Mouse (Mus musculus): Measurements from ENCODE around the gene Nckipsd. TPM values are rescaled to one million over a fixed set of nuclear protein-coding genes. Genes with fewer than 3 reads are reported as not detected.
A peak's percentile ranks its signal among the peaks of the same experiment; 100 is the strongest.

Gene Nckipsd
- polyA plus RNA-seq, 1 experiment from 2014 or later = 29.5 TPM

DNA sequence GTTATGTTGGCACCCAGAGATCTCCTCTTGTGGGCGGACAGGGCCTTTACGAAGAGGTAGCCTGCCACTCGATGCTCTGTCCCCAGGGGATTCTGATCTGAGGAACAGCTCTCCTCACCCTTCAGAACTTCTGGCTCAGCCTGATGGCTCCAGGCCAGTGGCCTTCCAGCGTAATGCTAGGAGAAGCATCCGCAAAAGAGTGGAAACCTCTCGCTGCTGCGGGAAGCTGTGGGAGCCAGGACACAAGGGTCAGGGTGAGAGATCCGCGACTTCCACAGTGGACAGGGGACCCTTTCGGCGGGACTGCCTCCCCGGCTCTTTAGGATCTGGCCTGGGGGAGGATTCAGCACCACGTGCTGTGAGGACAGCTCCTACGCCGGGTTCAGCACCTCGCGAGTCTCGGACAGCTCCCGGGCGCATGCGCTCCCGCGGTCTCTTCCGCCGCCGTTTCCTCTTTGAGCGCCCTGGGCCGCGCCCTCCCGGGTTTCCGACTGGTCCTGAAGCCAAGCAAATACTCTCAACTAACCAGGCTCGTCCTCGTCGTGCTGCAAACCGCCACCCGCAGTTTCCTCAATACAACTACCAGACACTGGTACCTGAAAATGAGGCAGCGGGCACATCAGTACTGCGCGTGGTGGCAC is 18.7 kb downstream of the Nckipsd start:
- Histone ChIP-seq H3K4me1 (replicated peaks) (peaks cover 70% of the 10 kb centered on the region), H3K9ac (replicated peaks) (peak overlapping the region; percentile 90), H3K9me3 (no peaks in the 10 kb centered on the region), H3K27me3 (peaks cover 67% of the 10 kb centered on the region), H3K36me3 (peaks cover 45% of the 10 kb centered on the region), H3K4me2 (replicated peaks) (peak overlapping the region; percentile 90), H3K27ac (peak overlapping the region; percentile 90), H3K4me3 (replicated peaks) (peak overlapping the region; percentile 81)
- 1% methylated on average over 39 of the region's 39 CpGs for WGBS
- peak; percentile 5; the same call in 1 of the 2 replicates for ATAC-seq

DNA sequence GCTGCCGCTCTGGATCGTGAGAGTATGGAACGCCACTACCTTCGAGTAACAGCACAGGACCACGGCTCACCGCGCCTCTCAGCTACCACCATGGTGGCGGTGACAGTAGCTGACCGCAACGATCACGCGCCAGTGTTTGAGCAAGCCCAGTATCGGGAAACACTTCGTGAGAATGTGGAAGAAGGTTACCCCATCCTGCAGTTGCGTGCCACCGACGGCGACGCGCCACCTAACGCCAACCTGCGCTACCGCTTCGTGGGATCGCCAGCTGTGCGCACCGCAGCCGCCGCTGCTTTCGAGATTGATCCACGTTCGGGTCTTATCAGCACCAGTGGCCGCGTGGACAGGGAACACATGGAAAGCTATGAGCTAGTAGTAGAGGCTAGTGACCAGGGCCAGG is 19.3 kb downstream of the Nckipsd start:
- Histone ChIP-seq H3K27ac (0 out of 2 replicates have a peak overlapping the region, but pooled peaks have one; percentile 90), H3K4me2 (replicated peaks) (peak overlapping the region; percentile 90), H3K9me3 (no peaks in the 10 kb centered on the region), H3K4me1 (replicated peaks) (peaks cover 76% of the 10 kb centered on the region), H3K9ac (replicated peaks) (peak overlapping the region; percentile 90), H3K4me3 (replicated peaks) (peak overlapping the region; percentile 81), H3K36me3 (peaks cover 51% of the 10 kb centered on the region), H3K27me3 (peaks cover 66% of the 10 kb centered on the region)
- 17% methylated on average over 34 of the region's 34 CpGs for WGBS
- no peak for ATAC-seq

DNA sequence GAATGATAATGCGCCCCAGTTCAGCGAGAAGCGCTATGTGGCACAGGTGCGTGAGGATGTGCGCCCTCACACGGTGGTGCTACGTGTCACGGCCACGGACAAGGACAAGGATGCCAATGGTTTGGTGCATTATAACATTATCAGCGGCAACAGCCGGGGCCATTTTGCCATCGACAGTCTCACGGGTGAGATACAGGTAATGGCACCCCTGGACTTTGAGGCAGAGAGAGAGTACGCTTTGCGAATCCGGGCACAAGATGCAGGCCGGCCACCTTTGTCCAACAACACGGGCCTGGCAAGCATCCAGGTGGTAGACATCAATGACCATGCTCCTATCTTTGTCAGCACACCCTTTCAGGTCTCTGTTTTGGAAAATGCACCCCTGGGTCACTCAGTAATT is 19.7 kb downstream of the Nckipsd start:
- peaks cover 56% of the 10 kb centered on the region for H3K36me3 ChIP-seq
- H3K4me2 ChIP-seq (replicated peaks) = peak overlapping the region; percentile 90
- H3K9me3 ChIP-seq = no peaks in the 10 kb centered on the region
- 68% methylated on average over 18 of the region's 18 CpGs for WGBS
- ATAC-seq = no peak
- H3K9ac ChIP-seq (replicated peaks) = peak overlapping the region; percentile 90
- H3K27me3 ChIP-seq = peaks cover 68% of the 10 kb centered on the region
- H3K4me1 ChIP-seq (replicated peaks) = peaks cover 80% of the 10 kb centered on the region
- H3K27ac ChIP-seq = no peak overlapping the region
- H3K4me3 ChIP-seq (replicated peaks) = peak overlapping the region; percentile 81

GRCm38 (mm10) chr9:108831637-108832036 is 23.5 kb downstream of the Nckipsd start:
- Histone ChIP-seq H3K4me1 (replicated peaks) (peaks cover 60% of the 10 kb centered on the region), H3K4me2 (replicated peaks) (peak overlapping the region; percentile 59), H3K36me3 (peaks cover 93% of the 10 kb centered on the region), H3K4me3 (replicated peaks) (peak overlapping the region; percentile 40), H3K9ac (replicated peaks) (peak overlapping the region; percentile 54), H3K9me3 (no peaks in the 10 kb centered on the region), H3K27ac (no peak overlapping the region), H3K27me3 (peaks cover 61% of the 10 kb centered on the region)
- ATAC-seq = peak; percentile 1; the same call in 1 of the 2 replicates
- WGBS = 8% methylated on average over 23 of the region's 23 CpGs

DNA sequence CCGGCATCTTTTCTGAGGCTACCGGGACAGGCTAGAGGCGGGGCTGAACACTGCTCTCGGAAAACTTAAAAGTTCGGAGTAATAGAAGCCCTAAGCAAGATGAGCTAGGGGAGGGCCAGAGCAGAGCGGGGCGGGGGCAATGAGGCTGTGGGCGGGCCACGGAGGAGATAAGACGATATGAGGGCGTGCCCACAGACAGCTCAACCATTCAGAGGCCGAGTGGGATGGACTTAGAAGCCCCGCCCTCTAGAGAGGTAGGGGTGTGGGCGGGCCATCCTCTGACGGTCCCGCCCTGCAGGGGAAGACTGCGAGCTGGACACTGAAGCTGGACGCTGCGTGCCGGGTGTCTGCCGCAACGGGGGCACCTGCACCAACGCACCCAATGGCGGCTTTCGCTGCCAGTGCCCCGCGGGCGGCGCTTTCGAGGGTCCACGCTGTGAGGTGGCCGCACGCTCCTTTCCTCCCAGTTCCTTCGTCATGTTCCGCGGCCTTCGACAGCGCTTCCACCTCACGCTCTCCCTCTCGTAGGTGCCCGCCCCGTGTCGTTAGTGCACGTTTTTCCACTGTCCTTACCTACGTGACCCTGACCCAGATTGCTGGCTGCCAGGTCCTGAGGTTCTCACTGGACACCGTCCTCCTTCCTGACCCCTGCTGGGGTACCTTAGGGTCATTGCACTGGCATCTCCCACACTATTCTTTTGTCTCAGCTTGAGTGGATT is 24.4 kb downstream of the Nckipsd start:
- peaks cover 99% of the 10 kb centered on the region for H3K36me3 ChIP-seq
- no peak overlapping the region for H3K27ac ChIP-seq
- H3K27me3 ChIP-seq = peaks cover 57% of the 10 kb centered on the region
- ATAC-seq = peak; percentile 91
- H3K4me1 ChIP-seq (replicated peaks) = peaks cover 51% of the 10 kb centered on the region
- WGBS = 5% methylated on average over 46 of the region's 46 CpGs
- H3K4me2 ChIP-seq (replicated peaks) = peak overlapping the region; percentile 59
- H3K9me3 ChIP-seq = no peaks in the 10 kb centered on the region
- peak overlapping the region; percentile 54 for H3K9ac ChIP-seq (replicated peaks)
- peak overlapping the region; percentile 40 for H3K4me3 ChIP-seq (replicated peaks)

DNA sequence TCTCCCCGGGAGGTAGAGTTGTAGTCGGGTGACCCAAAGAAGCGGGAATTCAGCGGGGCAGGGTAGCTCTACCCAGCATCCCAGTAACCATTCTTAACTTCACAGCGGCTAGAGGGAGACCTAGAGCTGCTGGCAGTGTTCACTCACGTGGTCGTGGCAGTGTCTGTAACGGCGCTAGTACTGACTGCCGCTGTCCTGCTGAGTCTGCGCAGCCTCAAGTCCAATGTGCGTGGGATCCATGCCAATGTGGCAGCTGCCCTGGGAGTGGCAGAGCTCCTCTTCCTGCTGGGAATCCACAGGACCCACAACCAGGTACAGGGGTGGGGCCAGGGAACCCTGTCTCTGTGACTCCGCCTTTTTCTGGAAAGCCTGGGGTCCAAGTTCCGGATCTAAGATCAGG is 34.8 kb downstream of the Nckipsd start:
- no peak for ATAC-seq
- no peaks in the 10 kb centered on the region for H3K4me1 ChIP-seq (replicated peaks)
- H3K9me3 ChIP-seq = no peaks in the 10 kb centered on the region
- WGBS = 17% methylated on average over 14 of the region's 14 CpGs
- H3K4me2 ChIP-seq (replicated peaks) = no peak overlapping the region
- H3K36me3 ChIP-seq = peaks cover 99% of the 10 kb centered on the region
- H3K9ac ChIP-seq (replicated peaks) = no peak overlapping the region
- no peak overlapping the region for H3K4me3 ChIP-seq (replicated peaks)
- H3K27ac ChIP-seq = no peak overlapping the region
- peaks cover 3% of the 10 kb centered on the region; the same call in 1 of the 2 replicates for H3K27me3 ChIP-seq

- 79% methylated on average over 5 of the region's 5 CpGs for WGBS
- H3K36me3 ChIP-seq = peaks cover 98% of the 10 kb centered on the region
- H3K4me3 ChIP-seq (replicated peaks) = no peak overlapping the region
- no peak overlapping the region for H3K27ac ChIP-seq
- no peak for ATAC-seq
- H3K4me2 ChIP-seq (replicated peaks) = no peak overlapping the region
- H3K4me1 ChIP-seq (replicated peaks) = no peaks in the 10 kb centered on the region
- H3K9ac ChIP-seq (replicated peaks) = no peak overlapping the region
- no peaks in the 10 kb centered on the region for H3K9me3 ChIP-seq
- peaks cover 3% of the 10 kb centered on the region; the same call in 1 of the 2 replicates for H3K27me3 ChIP-seq
These were observed 37.2 kb downstream of the Nckipsd start for GRCm38 (mm10) chr9:108845390-108845789.

DNA sequence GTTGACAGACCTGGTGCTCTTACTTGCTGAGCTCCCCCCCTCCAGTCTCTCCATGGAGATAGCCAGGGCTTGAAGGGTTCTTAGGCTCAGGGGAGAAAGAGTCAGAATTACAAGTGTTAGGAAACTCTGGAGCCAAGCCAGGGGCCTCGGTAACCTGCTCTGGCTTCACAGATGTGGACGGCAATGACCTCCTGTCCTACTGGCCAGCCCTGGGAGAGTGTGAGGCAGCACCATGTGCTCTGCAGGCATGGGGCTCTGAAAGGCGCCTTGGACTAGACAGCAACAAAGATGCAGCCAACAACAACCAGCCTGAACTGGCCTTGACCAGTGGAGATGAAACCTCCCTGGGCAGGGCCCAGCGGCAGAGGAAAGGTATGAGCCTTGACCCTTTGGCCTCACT is 39.2 kb downstream of the Nckipsd start:
- Histone ChIP-seq H3K27me3 (no peaks in the 10 kb centered on the region), H3K36me3 (peaks cover 92% of the 10 kb centered on the region), H3K9me3 (no peaks in the 10 kb centered on the region), H3K4me2 (replicated peaks) (no peak overlapping the region), H3K27ac (no peak overlapping the region), H3K9ac (replicated peaks) (no peak overlapping the region), H3K4me3 (replicated peaks) (no peak overlapping the region), H3K4me1 (replicated peaks) (no peaks in the 10 kb centered on the region)
- 92% methylated on average over 4 of the region's 4 CpGs for WGBS
- no peak for ATAC-seq

- 86% methylated on average over 17 of the region's 17 CpGs for WGBS
- Histone ChIP-seq H3K27ac (no peak overlapping the region), H3K9me3 (no peaks in the 10 kb centered on the region), H3K4me2 (replicated peaks) (no peak overlapping the region), H3K4me1 (replicated peaks) (peaks cover 2% of the 10 kb centered on the region), H3K4me3 (replicated peaks) (no peak overlapping the region), H3K36me3 (peaks cover 88% of the 10 kb centered on the region), H3K9ac (replicated peaks) (no peak overlapping the region), H3K27me3 (no peaks in the 10 kb centered on the region)
- ATAC-seq = no peak
These were observed 40.3 kb downstream of the Nckipsd start for GRCm38 (mm10) chr9:108848419-108848818.

DNA sequence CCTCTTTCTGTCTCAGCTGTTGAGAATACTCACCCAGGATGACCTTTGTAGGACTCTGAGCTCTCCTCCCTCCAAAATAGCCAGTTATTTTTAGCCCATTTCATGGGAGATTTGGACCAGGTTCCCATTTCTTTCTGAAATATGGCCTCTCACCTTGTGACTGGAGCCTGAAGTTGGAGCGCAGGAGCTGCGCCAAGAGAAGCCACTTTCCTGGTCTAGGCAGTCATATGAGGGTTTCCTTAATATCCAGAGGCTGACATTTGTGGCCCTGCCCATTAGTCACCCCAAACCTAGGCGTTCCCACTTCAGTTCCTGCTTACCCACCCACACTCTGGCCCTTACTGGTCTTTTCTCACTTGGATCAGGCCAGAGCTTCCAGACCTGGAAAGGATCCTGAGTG is 44.8 kb downstream of the Nckipsd start, which contains the start of gene Slc26a6:
Gene Slc26a6 (plus strand): TSS at position 308 of the 400 bp plus-strand sequence.
- Histone ChIP-seq H3K9ac (replicated peaks) (peak within 1 kb of the TSS; percentile 80), H3K4me3 (replicated peaks) (peak within 1 kb of the TSS; percentile 71), H3K4me1 (replicated peaks) (peaks cover 13% of the 10 kb centered on the region), H3K4me2 (replicated peaks) (peak within 1 kb of the TSS; percentile 89), H3K36me3 (peaks cover 65% of the 10 kb centered on the region), H3K27ac (peak within 1 kb of the TSS; percentile 79), H3K27me3 (no peaks in the 10 kb centered on the region), H3K9me3 (no peaks in the 10 kb centered on the region)
- ATAC-seq = no peak
- WGBS = 88% methylated on average over 3 of the region's 3 CpGs

- Histone ChIP-seq H3K36me3 (peaks cover 64% of the 10 kb centered on the region), H3K4me1 (replicated peaks) (peaks cover 13% of the 10 kb centered on the region), H3K4me3 (replicated peaks) (peak overlapping the region; percentile 71), H3K9me3 (no peaks in the 10 kb centered on the region), H3K4me2 (replicated peaks) (peak overlapping the region; percentile 89), H3K9ac (replicated peaks) (peak overlapping the region; percentile 80), H3K27ac (peak overlapping the region; percentile 79), H3K27me3 (no peaks in the 10 kb centered on the region)
- ATAC-seq = peak; percentile 87
- WGBS = 2% methylated on average over 25 of the region's 25 CpGs
These were observed 45.6 kb downstream of the Nckipsd start for GRCm38 (mm10) chr9:108853635-108854240.

DNA sequence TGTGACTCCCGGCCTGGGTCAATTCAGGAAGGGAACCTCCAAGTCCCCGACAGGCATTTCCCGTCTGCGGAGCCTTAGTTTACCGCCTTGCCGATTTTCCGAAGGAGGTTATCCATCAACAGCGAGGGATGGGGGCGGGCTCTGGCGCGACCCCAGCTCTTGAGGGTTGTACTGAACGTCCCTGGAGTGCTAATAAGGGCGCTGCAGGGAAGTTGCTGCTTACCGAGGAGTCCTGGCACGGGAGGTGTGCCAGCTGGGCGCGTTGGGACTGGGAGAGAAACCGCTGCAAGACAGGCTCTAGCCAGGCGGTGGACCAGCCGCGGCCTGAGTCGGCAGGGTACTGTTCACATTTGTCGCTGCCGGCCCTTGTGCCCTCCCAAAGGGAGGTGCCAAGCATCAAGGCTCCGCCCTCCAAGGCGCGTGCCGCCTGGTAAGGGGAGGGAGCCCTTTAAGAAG is 46.1 kb downstream of the Nckipsd start:
- H3K4me3 ChIP-seq (replicated peaks) = peak overlapping the region; percentile 71
- H3K27me3 ChIP-seq = no peaks in the 10 kb centered on the region
- peak; percentile 87 for ATAC-seq
- under 1% methylated on average over 28 of the region's 28 CpGs for WGBS
- H3K9ac ChIP-seq (replicated peaks) = peak overlapping the region; percentile 80
- H3K9me3 ChIP-seq = no peaks in the 10 kb centered on the region
- H3K4me1 ChIP-seq (replicated peaks) = peaks cover 13% of the 10 kb centered on the region
- peaks cover 64% of the 10 kb centered on the region for H3K36me3 ChIP-seq
- H3K4me2 ChIP-seq (replicated peaks) = peak overlapping the region; percentile 89
- H3K27ac ChIP-seq = peak overlapping the region; percentile 79
